Mouse (Mus musculus) regulatory T cell (primary cell): ENCODE results near the gene Med28.

ENCODE experiments used
- in situ Hi-C: fragments of 300-600 bp; cut with MboI, MseI; formaldehyde crosslinking; loops from one replicate; pipeline ENCODE4 v1.15.1; 2025; ENCODE audit warnings: high pct_unique_total_duplicates

The Med28 gene

DNA sequence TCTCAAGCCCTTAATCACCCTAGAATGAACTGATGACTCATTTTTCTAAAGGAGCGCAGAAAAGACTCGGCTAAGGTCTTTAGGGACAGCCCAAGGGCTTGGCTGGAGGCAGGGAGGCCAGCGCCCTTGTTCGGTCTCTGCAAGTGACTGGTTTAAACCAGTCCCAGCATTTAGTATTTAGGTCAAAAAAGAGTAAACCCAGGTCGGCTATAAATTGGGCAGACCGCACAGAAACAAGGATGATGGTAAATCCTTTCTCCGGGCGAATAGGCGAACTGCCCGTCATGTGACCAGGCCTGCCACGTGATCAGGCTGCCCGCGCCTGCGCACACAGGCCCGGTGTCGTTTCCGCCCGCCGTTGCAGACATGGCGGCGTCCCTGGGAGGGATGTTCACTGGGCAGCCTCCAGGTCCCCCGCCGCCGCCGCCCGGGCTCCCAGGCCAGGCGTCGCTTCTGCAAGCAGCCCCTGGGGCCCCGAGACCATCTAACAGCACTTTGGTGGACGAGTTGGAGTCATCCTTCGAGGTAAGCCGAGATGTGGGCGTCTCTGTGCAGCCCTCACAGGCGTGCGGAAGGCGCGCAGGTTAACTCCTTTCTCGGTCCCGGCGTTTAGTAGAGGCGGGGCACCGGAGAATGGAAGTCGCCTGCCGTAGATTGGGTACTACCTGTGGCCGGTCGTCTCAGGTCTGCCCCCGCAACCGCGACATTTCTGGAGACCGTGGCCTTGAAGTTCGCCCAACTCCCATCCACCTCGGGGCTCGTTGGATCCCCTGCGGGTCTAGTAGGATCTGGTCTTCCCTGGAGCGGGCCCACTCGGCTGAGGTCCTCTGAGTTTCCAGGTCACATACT is at the start of gene Med28:
Gene Med28, plus strand, starts transcription at position 270 of the 849 bp plus-strand sequence.
- in situ Hi-C loops = loop anchor here (10.0 kb wide), 1 partner anchor 145 kb away; the partner anchor contains the start of gene Ncapg

DNA sequence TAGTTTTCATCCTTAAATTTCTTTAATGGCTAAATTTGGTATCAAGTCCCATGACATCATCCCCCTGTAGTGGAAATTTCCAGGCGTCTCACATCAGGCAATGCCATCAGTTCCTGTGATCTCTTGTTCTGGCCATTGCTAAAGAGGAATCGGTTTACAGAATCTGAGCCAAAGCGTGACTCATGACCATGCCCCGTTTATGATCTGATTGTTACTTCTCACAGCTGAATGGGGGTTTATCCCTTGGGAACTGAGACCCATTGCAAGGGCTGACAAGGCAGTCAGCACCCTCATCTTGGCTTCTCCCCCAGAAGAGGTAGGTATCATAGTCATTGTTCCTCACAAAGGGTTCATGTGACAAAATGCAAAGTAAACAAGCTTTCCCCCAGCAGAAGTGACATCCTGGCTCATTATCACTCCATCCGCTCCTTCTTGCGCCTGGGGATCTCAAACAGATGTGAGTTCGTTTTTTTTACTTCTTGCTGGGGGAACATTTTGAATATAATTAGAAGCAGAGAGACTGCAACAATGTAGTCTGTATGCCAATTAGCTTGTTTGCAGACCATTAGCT is 47.1 kb upstream of the Med28 start:
- in situ Hi-C loops = loop anchor here (5.0 to 25.0 kb wide), 2 partner anchors 189 to 389 kb away; partner anchors contain the start of gene Lcorl

DNA sequence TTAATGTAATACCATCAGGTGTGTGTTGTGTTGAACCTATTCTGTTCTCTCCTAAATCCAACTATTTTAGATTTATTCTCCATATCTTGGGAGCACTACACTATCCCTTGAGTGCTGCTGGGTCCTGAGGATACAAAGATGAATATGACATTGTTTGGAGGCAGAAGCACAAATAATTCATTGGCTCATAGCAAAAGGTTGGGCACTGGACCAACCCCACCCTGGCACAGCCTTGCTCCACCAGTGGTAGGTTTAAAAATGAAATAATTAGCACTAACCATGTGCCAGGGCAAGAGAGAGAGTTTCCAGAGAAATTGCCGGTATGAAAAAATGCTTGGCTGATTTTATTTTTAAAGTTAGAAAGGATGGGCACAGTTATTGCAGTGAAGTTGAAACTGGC is 46.5 kb upstream of the Med28 start:
- in situ Hi-C loops = loop anchor here (5.0 to 25.0 kb wide), 2 partner anchors 189 to 389 kb away; partner anchors contain the start of gene Lcorl

DNA sequence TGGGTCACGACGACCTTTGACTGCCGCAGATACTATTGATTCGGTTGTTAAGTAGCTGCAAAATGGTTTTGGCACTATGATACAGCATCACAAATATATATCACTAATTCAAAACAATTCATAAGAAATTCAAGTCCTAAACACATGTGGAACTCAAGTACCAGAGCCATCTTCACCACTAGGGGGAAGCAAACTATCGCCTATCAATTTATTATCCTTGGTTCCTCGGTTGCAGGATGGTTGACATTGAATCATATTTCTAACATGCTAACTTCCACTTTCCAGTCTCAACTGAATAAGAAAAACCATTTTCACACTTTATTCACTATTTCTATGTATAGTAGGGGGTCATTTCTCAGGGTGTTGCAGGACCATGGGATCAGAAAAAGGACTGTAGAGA is 45.8 kb upstream of the Med28 start:
- in situ Hi-C loops = loop anchor here (5.0 to 25.0 kb wide), 2 partner anchors 188 to 388 kb away; partner anchors contain the start of gene Lcorl

DNA sequence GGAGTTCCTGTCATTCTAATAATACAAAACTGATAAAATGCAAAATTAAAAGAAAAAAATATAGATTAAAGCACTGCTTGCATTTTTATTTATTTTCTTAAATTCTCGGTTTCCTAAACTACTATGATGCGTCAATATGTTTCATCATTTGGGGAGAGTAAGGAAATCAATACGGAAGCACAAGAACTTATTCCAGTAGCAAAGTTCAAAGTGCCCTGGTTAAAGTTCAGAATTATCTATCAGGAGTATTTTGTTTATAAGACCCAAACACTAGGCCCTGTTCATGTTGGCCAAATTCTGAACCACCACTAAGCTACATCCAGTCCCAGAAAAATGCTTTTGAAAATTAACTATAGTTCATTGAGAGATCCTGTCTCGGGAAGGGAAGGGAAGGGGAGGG is 45.3 kb upstream of the Med28 start:
- in situ Hi-C loops = loop anchor here (5.0 to 25.0 kb wide), 2 partner anchors 188 to 388 kb away; partner anchors contain the start of gene Lcorl

DNA sequence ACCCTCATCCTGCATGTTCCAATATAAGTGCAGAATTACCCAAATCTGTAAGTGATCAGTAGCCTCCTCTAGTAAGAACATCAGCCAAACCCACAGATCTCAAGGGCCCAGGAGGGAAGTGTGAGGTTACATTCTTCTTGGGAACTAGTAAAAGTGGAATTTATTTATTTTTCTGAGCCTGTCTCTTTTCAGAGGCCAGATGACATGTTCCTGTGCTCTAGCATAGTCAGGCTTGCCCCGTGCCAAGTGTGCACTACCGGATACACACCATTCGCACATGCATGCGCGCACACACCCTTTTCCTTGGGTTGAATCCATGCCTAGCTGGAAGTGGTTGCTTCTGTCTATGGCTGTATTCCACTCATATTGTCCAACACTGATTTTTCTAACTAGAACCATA is 44.3 kb upstream of the Med28 start:
- in situ Hi-C loops = no loop called here

DNA sequence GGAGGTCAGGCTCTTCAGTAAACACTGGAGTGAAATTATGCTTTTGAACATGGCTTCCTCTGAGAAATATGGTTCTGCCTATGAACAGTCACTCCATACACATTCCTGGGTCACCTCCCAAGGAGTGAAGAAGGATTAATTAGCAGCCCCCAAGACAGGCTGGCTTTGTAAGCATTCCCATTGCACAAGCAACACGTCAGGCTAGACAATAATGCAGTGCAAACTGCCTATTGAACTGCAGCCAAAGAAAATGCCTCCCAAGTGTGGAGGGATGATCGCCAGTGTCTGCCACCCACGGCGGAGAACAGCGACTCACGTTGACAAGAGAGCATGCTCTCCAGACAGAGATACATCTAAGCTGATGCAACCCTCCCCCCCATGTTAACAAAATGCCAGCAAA is 43.7 kb upstream of the Med28 start:
- in situ Hi-C loops = no loop called here

DNA sequence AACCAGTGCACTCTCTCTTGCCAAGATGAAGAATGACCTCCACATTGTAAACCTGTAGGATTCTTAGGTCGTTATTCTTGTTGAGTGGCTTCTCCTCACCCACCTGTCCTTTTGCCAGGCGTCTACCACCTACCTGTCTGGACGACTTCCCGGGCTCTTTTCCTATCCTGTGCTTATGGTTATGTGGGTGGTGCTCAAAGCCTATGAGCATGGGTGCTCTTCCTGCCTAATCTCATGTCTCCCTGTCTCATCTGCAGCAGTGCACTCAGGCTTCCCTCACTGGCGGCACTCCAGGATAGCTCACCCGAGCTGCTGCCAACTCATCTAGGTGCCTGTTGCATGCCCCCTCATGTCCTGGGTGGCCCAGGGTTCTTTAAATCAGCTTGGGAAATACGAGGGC is 42.4 kb upstream of the Med28 start:
- in situ Hi-C loops = no loop called here

DNA sequence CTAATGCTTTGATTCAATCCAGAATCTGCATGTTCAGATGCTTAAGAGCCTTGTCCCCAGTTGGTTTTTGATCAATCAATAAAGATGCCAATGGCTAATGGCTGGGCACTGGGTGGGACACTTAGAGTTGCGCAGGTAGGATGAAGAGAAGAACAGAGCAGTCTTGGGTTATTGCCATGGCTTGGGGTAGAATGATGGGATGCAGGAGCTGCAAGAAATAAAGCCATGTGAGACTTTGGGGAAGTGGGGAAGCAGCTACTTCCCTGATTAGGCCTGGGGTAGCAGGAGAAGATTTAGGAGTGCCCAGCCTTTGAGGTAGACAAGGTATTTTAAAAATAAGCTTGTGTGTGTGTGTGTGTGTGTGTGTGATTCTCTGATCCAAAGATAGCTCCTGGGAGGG is 40.0 kb upstream of the Med28 start:
- in situ Hi-C loops = no loop called here

DNA sequence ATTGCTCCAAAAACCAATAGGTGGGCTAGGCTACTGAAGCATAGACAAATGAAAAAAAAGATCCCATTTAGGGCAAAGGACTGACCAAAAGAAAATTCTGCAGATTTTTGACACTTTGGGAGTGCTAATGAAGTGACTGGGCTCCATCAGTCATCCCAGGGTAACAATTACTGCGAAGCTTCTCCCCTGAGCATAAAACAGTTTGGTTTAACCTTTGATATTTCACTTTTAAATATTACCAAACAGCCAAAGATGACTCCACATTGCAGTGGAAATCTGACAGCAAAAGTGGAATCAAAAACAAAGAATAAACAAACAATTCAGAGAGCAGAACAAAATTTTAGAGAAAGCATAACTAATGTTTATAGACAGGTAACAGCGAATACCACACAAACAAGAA is 38.9 kb upstream of the Med28 start:
- in situ Hi-C loops = no loop called here

DNA sequence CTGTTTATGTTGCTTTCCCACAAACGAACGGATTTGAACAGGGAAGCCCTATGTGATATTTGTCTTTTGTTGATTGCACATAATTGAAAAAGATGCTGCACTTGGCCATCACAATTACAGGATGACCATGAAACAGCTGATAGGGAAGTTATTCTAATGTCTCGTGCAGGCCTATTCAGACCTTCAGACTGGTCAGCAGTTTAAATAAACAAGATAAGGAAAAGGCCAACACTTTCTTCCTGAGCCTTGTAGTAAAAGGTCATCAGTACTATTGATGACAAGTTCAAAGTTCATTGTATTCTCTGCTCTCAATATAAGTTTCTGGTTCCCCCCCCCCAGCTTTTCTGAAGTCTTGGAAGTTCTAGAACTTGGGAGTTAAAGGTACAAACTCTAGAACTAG is 37.4 kb upstream of the Med28 start:
- in situ Hi-C loops = no loop called here

DNA sequence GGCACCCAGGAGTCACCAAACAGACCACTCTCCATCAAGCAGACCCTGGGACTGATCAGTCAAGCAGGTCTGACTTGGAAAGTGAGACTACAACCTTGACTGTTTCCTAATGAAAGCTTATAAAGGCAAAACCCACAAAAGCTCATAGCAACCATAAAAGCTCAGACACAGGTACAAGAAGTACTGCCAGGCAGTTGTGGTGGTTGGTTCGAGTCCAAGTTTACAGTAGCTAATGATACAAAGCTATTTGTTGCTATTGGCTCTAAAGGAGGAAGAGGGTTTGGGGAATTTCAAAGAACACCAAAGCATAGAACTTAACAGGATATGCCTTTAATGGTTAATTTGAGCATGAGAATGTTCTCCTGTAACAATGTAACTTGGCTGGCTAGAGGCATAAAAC is 36.4 kb upstream of the Med28 start:
- in situ Hi-C loops = no loop called here

DNA sequence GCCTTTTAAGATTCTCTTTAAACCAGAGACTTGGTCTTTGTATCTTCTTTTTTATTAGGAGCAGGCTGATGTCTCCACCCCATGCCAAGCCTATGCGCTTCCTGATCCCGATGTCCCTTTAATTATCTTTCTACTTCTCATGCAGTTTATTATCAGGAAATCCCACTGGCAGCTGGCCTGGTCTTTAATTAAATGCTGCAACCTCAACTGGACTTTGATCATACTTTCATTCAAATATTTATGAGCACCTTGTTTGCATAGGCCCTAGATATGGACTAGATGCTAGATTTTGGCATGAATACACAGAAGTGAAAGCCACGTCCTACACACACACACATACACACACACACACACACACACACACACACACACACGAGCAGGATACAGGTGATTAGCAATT is 28.3 kb upstream of the Med28 start:
- in situ Hi-C loops = loop anchor here (5.0 kb wide), 2 partner anchors 39 to 176 kb away; partner anchors contain the start of genes Clrn2, Ncapg and Qdpr

DNA sequence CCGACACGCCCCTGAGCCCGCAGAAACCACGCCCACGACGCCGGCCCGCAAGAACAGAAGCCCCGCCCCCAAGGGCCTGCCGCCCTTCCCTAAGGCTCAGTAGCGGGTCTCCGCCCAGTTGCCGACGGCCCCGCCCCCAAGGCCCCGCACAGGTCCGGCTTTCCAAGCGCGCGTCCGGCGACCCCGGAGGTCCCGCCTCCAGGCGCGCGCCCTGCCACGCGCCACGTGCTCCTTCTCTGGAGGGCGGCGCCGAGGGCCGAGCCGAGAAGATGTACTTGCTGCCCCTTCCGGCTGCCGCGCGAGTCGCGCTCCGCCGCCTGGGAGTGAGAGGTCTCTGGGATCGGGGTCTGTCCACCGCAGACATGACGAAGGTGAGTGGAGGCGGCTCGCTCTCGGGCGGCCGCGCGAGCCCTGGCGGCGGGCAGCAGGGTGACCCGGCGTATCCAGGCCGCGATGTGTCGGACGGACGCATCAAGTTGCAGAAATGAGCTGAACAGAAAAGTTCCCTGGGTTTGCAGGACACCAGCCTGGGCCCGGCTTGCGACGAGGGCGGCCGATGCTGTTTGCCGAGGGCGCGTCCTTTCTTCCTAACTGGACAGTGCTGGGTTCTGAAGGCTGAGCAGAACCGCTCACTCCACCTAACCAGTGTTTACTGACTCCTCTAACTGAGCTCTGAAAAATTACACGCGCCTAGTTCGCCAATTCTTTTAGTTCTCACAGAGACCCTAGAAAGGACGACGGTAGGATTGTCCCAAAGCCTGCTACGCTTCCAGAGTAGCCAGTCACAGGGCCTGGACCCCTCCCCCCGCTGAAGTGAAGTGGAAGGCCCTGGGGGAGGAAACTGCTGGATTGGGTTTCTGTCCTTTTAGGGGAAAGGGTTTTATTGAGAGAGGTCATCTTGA is 26.6 kb upstream of the Med28 start, which contains the start of gene Lap3:
Gene Lap3, plus strand, starts transcription at position 184 of the 902 bp plus-strand sequence.
- in situ Hi-C loops = loop anchor here (5.0 kb wide), 2 partner anchors 41 to 174 kb away; partner anchors contain the start of genes Clrn2, Ncapg and Qdpr

DNA sequence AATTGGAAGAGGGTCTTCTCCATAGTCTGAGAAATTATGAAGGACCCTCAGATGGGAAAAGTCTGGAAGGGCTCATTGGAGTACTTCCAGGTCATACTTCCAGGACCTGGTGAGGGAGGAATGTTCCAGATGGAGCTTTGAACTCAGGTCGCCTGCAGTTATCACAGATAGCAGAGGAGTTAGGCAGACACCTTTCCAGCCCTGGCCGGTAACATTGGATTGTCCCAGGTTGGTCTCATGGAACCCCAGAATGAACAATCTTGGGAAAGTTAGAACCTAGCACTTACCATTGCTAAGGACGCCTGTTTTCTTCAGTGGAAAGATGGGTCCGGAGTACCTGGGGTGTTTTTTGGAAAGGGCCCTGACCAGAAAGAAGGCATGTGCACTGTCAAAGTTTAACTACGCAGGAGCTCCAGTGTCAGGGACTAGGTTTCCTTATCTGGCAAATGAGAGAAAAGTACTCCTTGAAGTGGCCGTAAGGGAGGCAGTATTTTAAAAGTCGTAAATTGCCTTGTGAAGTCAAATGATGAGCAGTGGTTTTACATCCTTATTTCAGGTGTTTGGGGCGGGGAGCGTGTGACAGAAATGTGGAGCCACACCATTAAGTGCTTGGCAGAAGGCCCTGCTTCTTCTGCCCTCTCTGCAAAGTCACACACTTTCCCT is 25.8 kb upstream of the Med28 start:
- in situ Hi-C loops = loop anchor here (5.0 kb wide), 2 partner anchors 42 to 173 kb away; partner anchors contain the start of genes Clrn2, Ncapg and Qdpr

DNA sequence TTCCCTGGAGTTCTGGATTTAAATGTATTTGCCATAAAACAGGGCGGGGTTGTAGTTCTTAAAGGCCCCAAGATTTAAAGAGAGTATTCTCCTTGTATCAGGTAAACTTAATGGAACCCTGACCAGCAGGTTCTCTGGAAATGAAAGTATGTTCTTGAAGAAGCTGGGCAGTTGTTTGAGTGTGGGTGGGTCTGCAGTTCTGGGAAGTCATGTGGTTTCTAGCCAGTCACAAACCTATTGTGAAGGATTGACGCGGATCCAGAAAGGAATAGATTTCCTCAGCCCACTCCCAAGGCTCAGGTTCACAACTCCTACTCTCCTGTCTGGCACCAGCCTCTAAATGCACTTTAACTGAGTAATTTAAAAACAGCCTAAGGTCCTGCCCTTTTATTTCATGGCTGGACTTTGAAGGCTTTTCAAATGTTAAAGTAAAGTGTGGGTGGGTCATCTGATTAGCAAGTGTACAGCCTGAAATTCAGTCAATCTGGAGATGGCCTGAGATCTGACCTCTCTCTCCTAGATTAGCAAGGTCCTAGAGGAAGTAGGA is 24.5 kb upstream of the Med28 start:
- in situ Hi-C loops = no loop called here

DNA sequence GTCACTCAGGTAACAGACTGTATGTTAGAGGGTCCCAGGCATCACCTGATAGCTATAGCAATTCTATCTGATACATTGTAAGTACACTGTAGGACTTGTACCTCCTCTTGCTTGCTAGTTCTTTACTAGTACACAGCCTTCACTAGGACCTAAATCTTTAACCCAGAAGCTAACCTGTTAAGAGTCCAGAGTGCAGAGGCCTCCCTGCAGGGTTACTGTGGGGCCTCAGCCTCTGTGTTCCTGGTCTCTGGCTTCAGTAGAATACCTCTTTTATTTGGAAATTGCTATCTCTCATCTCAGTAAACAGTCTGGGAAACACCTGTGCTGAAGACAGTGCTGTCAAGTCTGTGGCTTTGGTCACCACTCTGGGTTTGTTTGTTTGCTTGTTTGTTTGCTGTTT is 24.0 kb upstream of the Med28 start:
- in situ Hi-C loops = no loop called here

DNA sequence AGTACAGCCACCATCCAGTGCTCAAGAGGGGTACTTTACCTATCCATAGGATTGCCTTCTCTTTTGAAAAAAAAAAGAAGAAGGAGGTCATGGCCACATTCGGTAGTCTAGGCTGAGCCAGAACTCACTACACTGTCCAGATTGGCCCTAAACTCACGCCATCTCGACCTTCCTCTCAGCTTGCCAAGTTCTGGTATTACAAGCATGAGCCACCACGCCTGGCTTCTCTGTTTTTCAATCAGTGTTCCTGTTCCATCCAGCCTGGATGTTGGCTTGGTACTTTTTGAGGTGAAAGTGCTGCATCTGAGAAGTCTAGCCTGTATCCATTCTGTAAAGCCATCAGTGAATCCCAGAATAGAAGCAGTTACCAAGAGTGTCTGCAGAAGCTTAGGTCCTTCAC is 23.6 kb upstream of the Med28 start:
- in situ Hi-C loops = no loop called here

DNA sequence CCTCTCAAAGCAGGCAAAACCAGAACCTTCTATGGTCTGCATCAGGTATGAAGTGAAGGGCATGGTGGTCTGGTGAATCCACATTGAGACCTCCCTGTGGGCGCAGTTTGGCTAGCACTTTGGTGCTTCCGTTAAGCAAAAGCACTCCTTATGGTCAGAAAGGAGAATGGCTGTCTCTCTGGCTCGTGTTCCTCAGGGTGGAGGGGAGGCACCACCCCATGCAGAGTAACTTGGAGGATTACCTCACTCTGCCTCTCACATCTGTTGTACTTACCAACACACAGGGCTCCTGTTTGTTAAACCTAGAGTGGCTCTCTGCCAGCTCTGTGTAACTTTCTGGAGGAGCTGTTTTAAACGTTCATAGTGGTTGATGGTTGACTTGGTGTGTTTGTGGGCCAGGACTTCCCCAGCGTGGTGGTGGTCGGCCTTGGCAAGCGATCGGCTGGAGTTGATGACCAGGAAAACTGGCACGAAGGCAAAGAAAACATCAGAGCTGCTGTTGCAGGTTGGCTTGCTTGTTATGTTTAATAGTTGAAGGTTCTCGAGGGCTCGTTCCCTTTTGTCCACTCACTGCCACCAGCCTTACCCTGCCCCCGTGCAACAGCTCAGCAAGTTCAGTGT is 23.0 kb upstream of the Med28 start:
- in situ Hi-C loops = no loop called here

DNA sequence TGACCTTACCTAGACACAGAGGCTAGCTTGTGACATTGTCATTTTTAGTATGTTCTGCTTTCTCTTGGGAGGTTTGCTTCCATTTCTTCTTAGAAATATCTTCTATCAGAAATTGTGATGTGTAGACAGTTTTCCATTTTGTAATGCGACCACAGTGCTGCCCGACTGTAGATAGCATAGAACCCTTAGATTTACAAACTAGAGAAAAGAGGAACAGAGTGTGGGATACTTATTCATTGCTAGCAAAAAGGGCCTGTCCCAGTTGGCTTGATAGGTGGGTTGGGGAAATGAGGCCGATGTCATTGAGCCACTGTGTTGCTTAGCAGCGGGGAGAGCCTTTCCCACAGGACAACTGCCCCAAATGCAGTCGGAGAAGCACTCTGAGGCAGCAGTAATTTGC is 22.5 kb upstream of the Med28 start:
- in situ Hi-C loops = no loop called here
